Mouse (Mus musculus) Patski (cell line): ENCODE measurements around the gene Prkab1. TPM values are rescaled to one million over a fixed set of nuclear protein-coding genes. Genes with fewer than 3 reads are reported as not detected.
A peak's percentile ranks its signal among the peaks of the same experiment; 100 is the strongest.

ENCODE experiments used
- ATAC-seq: fragments of 100-300 bp; one replicate; pipeline ENCODE4 v1.8.0; 2021
- CTCF ChIA-PET: fragments of 350-600 bp; sonication (Branson Sonifier 250); formaldehyde crosslinking; loops from one replicate; lab custom pipeline; 2022; ENCODE audit warnings: inconsistent platforms; lab: Charles Lee
- POLR2A ChIA-PET: fragments of 350-600 bp; sonication (Branson Sonifier 250); formaldehyde crosslinking; loops from one replicate; lab custom pipeline; 2022; ENCODE audit warnings: antibody characterized with exemption, inconsistent platforms; lab: Charles Lee
- DNase-seq: peaks from one replicate; pipeline ENCODE4 v3.0.0-alpha.2; 2011; ENCODE audit warnings: low read depth, low spot score
- H3K27me3 ChIP-seq: fragments of 371-371 bp; one replicate; pipeline ENCODE4 v1.5.1; 2021
- CTCF ChIP-seq: fragments of 100-300 bp; IDR thresholded peaks from one replicate; pipeline ENCODE4 v1.5.1; 2021
- in situ Hi-C: fragments of 300-500 bp; cut with MboI; formaldehyde crosslinking; loops from 3 replicates; pipeline ENCODE4 v1.11.1; 2018; ENCODE audit warnings: low pct_unique_long_range_greater_than_20kb, mixed read lengths
- polyA plus RNA-seq: library from polyadenylated mRNA; unstranded; gene quantifications from one replicate; pipeline ENCODE4 v1.2.3, GENCODE M21; 2021

Prkab1 gene
- polyA plus RNA-seq, 1 experiment from 2014 or later: 105 TPM

- peak; percentile 93 for TF ChIP-seq CTCF
- ChIA-PET POLR2A (no interaction called here), CTCF (interaction anchor here (0.9 to 1.4 kb wide), 6 partner anchors 11 to 92 kb away, joined by 3 to 5 read pairs (median 4); no protein-coding TSS in a partner anchor)
- no peaks in the 10 kb centered on the region for H3K27me3 ChIP-seq
- in situ Hi-C loops: no loop called here
- peak; percentile 45 for ATAC-seq
- DNase-seq: no peak
Measured at GRCm38 (mm10) chr5:116031190-116031577, 6.9 kb upstream of the Prkab1 start.

- ATAC-seq (no peak), DNase-seq (no peak)
- no peaks in the 10 kb centered on the region for H3K27me3 ChIP-seq
- TF ChIP-seq CTCF: no peak
- CTCF ChIA-PET: interaction anchor here (0.9 to 1.4 kb wide), 2 partner anchors 11 to 31 kb away, joined by 3 to 5 read pairs; no protein-coding TSS in a partner anchor
- POLR2A ChIA-PET: no interaction called here
- in situ Hi-C loops: no loop called here
Measured at GRCm38 (mm10) chr5:116030566-116031189, 6.4 kb upstream of the Prkab1 start.

GRCm38 (mm10) chr5:116029071-116029470 lies 4.8 kb upstream of the Prkab1 start:
- ATAC-seq (no peak), DNase-seq (no peak)
- no peaks in the 10 kb centered on the region for H3K27me3 ChIP-seq
- in situ Hi-C loops: no loop called here
- ChIA-PET POLR2A (interaction anchor here (0.6 kb wide), 1 partner anchor 34 kb away, joined by 3 read pairs; no protein-coding TSS in a partner anchor), CTCF (no interaction called here)
- TF ChIP-seq CTCF: no peak

GRCm38 (mm10) chr5:116026561-116026960 lies 2.3 kb upstream of the Prkab1 start:
- in situ Hi-C loops: no loop called here
- CTCF ChIA-PET: no interaction called here
- no peak for TF ChIP-seq CTCF
- no peaks in the 10 kb centered on the region for H3K27me3 ChIP-seq
- ATAC-seq: no peak
- POLR2A ChIA-PET: no interaction called here
- no peak for DNase-seq

GRCm38 (mm10) chr5:116026107-116026506 lies 1.8 kb upstream of the Prkab1 start:
- ATAC-seq (no peak), DNase-seq (no peak)
- no peaks in the 10 kb centered on the region for H3K27me3 ChIP-seq
- CTCF ChIA-PET: no interaction called here
- POLR2A ChIA-PET: interaction anchor here (1.1 kb wide), 1 partner anchor 22 kb away, joined by 4 read pairs; no protein-coding TSS in a partner anchor
- in situ Hi-C loops: no loop called here
- TF ChIP-seq CTCF: no peak

GRCm38 (mm10) chr5:116023821-116024284 lies 455 bp downstream of the Prkab1 start:
- no peak for DNase-seq
- ChIA-PET CTCF (interaction anchor here (0.8 to 2.9 kb wide), 7 partner anchors 14 to 1282 kb away, joined by 3 to 13 read pairs (median 3); no protein-coding TSS in a partner anchor), POLR2A (interaction anchor here (1.2 to 1.9 kb wide), 4 partner anchors 11 to 46 kb away, joined by 4 to 13 read pairs (median 6); no protein-coding TSS in a partner anchor)
- ATAC-seq: peak; percentile 18
- in situ Hi-C loops: loop anchor here (5.0 kb wide), 1 partner anchor 47 kb away; no protein-coding TSS in a partner anchor
- TF ChIP-seq CTCF: no peak
- no peaks in the 10 kb centered on the region for H3K27me3 ChIP-seq

GRCm38 (mm10) chr5:116023251-116023661 lies 1.1 kb downstream of the Prkab1 start:
- in situ Hi-C loops: loop anchor here (5.0 kb wide), 1 partner anchor 46 kb away; no protein-coding TSS in a partner anchor
- ChIA-PET POLR2A (interaction anchor here (1.2 to 1.9 kb wide), 4 partner anchors 10 to 45 kb away, joined by 4 to 13 read pairs (median 6); no protein-coding TSS in a partner anchor), CTCF (interaction anchor here (0.8 to 2.9 kb wide), 7 partner anchors 14 to 1282 kb away, joined by 3 to 13 read pairs (median 3); no protein-coding TSS in a partner anchor)
- TF ChIP-seq CTCF: no peak
- no peaks in the 10 kb centered on the region for H3K27me3 ChIP-seq
- DNase-seq (peak; percentile 70), ATAC-seq (peak; percentile 31)

- no peak for TF ChIP-seq CTCF
- in situ Hi-C loops: loop anchor here (5.0 kb wide), 1 partner anchor 45 kb away; no protein-coding TSS in a partner anchor
- ChIA-PET CTCF (interaction anchor here (0.8 to 2.9 kb wide), 6 partner anchors 13 to 1283 kb away, joined by 3 to 13 read pairs (median 3); no protein-coding TSS in a partner anchor), POLR2A (interaction anchor here (1.4 to 2.2 kb wide), 4 partner anchors 10 to 45 kb away, joined by 4 to 13 read pairs (median 6); no protein-coding TSS in a partner anchor)
- DNase-seq (no peak), ATAC-seq (no peak)
- no peaks in the 10 kb centered on the region for H3K27me3 ChIP-seq
Measured at GRCm38 (mm10) chr5:116022658-116023200, 1.6 kb downstream of the Prkab1 start.

- POLR2A ChIA-PET: interaction anchor here (1.4 to 2.2 kb wide), 3 partner anchors 9 to 13 kb away, joined by 4 to 13 read pairs (median 9); no protein-coding TSS in a partner anchor
- no peak for ATAC-seq
Measured at GRCm38 (mm10) chr5:116022131-116022530, 2.2 kb downstream of the Prkab1 start.

GRCm38 (mm10) chr5:116021552-116021951 lies 2.8 kb downstream of the Prkab1 start:
- ATAC-seq (no peak), DNase-seq (no peak)
- no peaks in the 10 kb centered on the region for H3K27me3 ChIP-seq
- ChIA-PET CTCF (interaction anchor here (1.1 to 2.4 kb wide), 2 partner anchors 8 to 42 kb away, joined by 3 to 13 read pairs; no protein-coding TSS in a partner anchor), POLR2A (interaction anchor here (2.2 kb wide), 1 partner anchor 8 kb away, joined by 9 read pairs; no protein-coding TSS in a partner anchor)
- in situ Hi-C loops: loop anchor here (5.0 kb wide), 1 partner anchor 44 kb away; no protein-coding TSS in a partner anchor
- no peak for TF ChIP-seq CTCF

More at GRCm38 (mm10) chr5:116022131-116022530, 2.2 kb downstream of the Prkab1 start:
- DNase-seq: no peak
- no peaks in the 10 kb centered on the region for H3K27me3 ChIP-seq
- in situ Hi-C loops: loop anchor here (5.0 kb wide), 1 partner anchor 45 kb away; no protein-coding TSS in a partner anchor
- no peak for TF ChIP-seq CTCF
- CTCF ChIA-PET: interaction anchor here (1.1 to 2.9 kb wide), 3 partner anchors 9 to 43 kb away, joined by 3 to 13 read pairs (median 13); no protein-coding TSS in a partner anchor
